14 mouse cellular contexts compared by ENCODE assay signal in genomic region chr4:133626621-133627020, GRCm38 (mm10). TPM values are rescaled to one million over a fixed set of nuclear protein-coding genes. Genes with fewer than 3 reads are reported as not detected.
DNase-seq lines count a peak whose midpoint lies in the region; ATAC-seq and TF ChIP-seq lines count a peak whose summit lies in the region.
"Had no signal": no experiment of that assay in that cellular context is flagged by ENCODE, and none has a peak within 500 bp of the region (broad histone marks: within the 10 kb centered on the region; RNA-seq: fewer than 3 reads in every experiment).

No protein-coding gene starts in this region.

- H3K9ac ChIP-seq in embryonic facial prominence, embryonic 13.5 days, result no peak overlapping the region
- no peak overlapping the region for H3K9ac ChIP-seq in hindbrain, embryonic 13.5 days
- H3K9ac ChIP-seq in lung, embryonic 15.5 days, result no peak overlapping the region
- H3K9ac ChIP-seq: midbrain, embryonic 15.5 days; neural tube, embryonic 13.5 days had no signal

- WGBS in embryonic facial prominence, embryonic 13.5 days, result 85% methylated on average over 9 of the region's 9 CpGs
- 88% methylated on average over 9 of the region's 9 CpGs for WGBS in embryonic facial prominence, embryonic 10.5 days
- 87% methylated on average over 9 of the region's 9 CpGs for WGBS in hindbrain, embryonic 10.5 days
- 86% methylated on average over 9 of the region's 9 CpGs for WGBS in hindbrain, embryonic 13.5 days
- 86% methylated on average over 9 of the region's 9 CpGs for WGBS in lung, embryonic 15.5 days
- WGBS in bone marrow, adult 2 months, result 89% methylated on average over 9 of the region's 9 CpGs

- peaks cover 39% of the 10 kb centered on the region for H3K36me3 ChIP-seq in embryonic facial prominence, embryonic 13.5 days
- H3K36me3 ChIP-seq in embryonic facial prominence, embryonic 10.5 days (replicated peaks), result peaks cover 56% of the 10 kb centered on the region
- peaks cover 36% of the 10 kb centered on the region for H3K36me3 ChIP-seq in hindbrain, embryonic 10.5 days
- peaks cover 44% of the 10 kb centered on the region for H3K36me3 ChIP-seq in hindbrain, embryonic 13.5 days
- H3K36me3 ChIP-seq in lung, embryonic 15.5 days, result peaks cover 12% of the 10 kb centered on the region; the same call in 1 of the 2 replicates

- TF ChIP-seq CTCF in bone marrow, adult 2 months (IDR thresholded peaks at IDR 0.05; ENCODE audit: control insufficient read depth, insufficient read depth, low read length), result no peak

- peaks cover 15% of the 10 kb centered on the region for H3K4me1 ChIP-seq in embryonic facial prominence, embryonic 13.5 days
- peaks cover 34% of the 10 kb centered on the region for H3K4me1 ChIP-seq in embryonic facial prominence, embryonic 10.5 days
- H3K4me1 ChIP-seq in hindbrain, embryonic 10.5 days (replicated peaks), result peaks cover 34% of the 10 kb centered on the region
- H3K4me1 ChIP-seq in hindbrain, embryonic 13.5 days (replicated peaks), result peaks cover 24% of the 10 kb centered on the region
- peaks cover 25% of the 10 kb centered on the region for H3K4me1 ChIP-seq in lung, embryonic 15.5 days
- peaks cover 17% of the 10 kb centered on the region for H3K4me1 ChIP-seq in bone marrow, adult 2 months (ENCODE audit: control insufficient read depth, insufficient read depth, low read length)

- no peak overlapping the region for H3K4me2 ChIP-seq in embryonic facial prominence, embryonic 13.5 days
- no peak overlapping the region for H3K4me2 ChIP-seq in hindbrain, embryonic 13.5 days
- no peak overlapping the region for H3K4me2 ChIP-seq in lung, embryonic 15.5 days
- H3K4me2 ChIP-seq: midbrain, embryonic 15.5 days; neural tube, embryonic 13.5 days had no signal

- no peak overlapping the region for H3K4me3 ChIP-seq in embryonic facial prominence, embryonic 13.5 days
- no peak overlapping the region for H3K4me3 ChIP-seq in embryonic facial prominence, embryonic 10.5 days
- H3K4me3 ChIP-seq in hindbrain, embryonic 10.5 days, result no peak overlapping the region
- H3K4me3 ChIP-seq in hindbrain, embryonic 13.5 days, result no peak overlapping the region
- H3K4me3 ChIP-seq in lung, embryonic 15.5 days, result no peak overlapping the region
- no peak overlapping the region for H3K4me3 ChIP-seq in bone marrow, adult 2 months (replicated peaks; ENCODE audit: control insufficient read depth, low read depth, low read length)
- H3K4me3 ChIP-seq: erythroblast, embryonic 14.5 days; layer of hippocampus, adult 2 months; midbrain, embryonic 15.5 days; neural tube, embryonic 13.5 days had no signal

- H3K27ac ChIP-seq in embryonic facial prominence, embryonic 13.5 days, result peak overlapping the region; percentile 11; the same call in 1 of the 2 replicates
- no peak overlapping the region for H3K27ac ChIP-seq in embryonic facial prominence, embryonic 10.5 days (replicated peaks)
- H3K27ac ChIP-seq in hindbrain, embryonic 10.5 days, result 0 out of 2 replicates have a peak overlapping the region, but pooled peaks have one; percentile 25
- no peak overlapping the region for H3K27ac ChIP-seq in hindbrain, embryonic 13.5 days
- H3K27ac ChIP-seq in lung, embryonic 15.5 days, result peak overlapping the region; percentile 79
- peak overlapping the region; percentile 90 for H3K27ac ChIP-seq in bone marrow, adult 2 months (ENCODE audit: control insufficient read depth, insufficient read depth, low read depth, low read length, poor library complexity)
- H3K27ac ChIP-seq: midbrain, embryonic 15.5 days had no signal

- no peaks in the 10 kb centered on the region for H3K9me3 ChIP-seq in embryonic facial prominence, embryonic 13.5 days
- no peaks in the 10 kb centered on the region for H3K9me3 ChIP-seq in embryonic facial prominence, embryonic 10.5 days
- no peaks in the 10 kb centered on the region for H3K9me3 ChIP-seq in hindbrain, embryonic 10.5 days
- H3K9me3 ChIP-seq in hindbrain, embryonic 13.5 days, result no peaks in the 10 kb centered on the region
- H3K9me3 ChIP-seq in lung, embryonic 15.5 days, result no peaks in the 10 kb centered on the region
- H3K9me3 ChIP-seq: G1E; midbrain, embryonic 15.5 days; neural tube, embryonic 13.5 days had no signal

- H3K27me3 ChIP-seq in embryonic facial prominence, embryonic 13.5 days, result no peaks in the 10 kb centered on the region
- H3K27me3 ChIP-seq in embryonic facial prominence, embryonic 10.5 days (replicated peaks; ENCODE audit: low read depth, poor library complexity, severe bottlenecking), result no peaks in the 10 kb centered on the region
- no peaks in the 10 kb centered on the region for H3K27me3 ChIP-seq in hindbrain, embryonic 10.5 days (ENCODE audit: insufficient read depth, poor library complexity, severe bottlenecking)
- H3K27me3 ChIP-seq in hindbrain, embryonic 13.5 days, result no peaks in the 10 kb centered on the region
- no peaks in the 10 kb centered on the region for H3K27me3 ChIP-seq in lung, embryonic 15.5 days
- H3K27me3 ChIP-seq: midbrain, embryonic 15.5 days; neural tube, embryonic 13.5 days had no signal

- no peak for ATAC-seq in embryonic facial prominence, embryonic 13.5 days (ENCODE audit: insufficient number of reproducible peaks, insufficient read depth, low FRiP score, low TSS enrichment, low read depth)
- ATAC-seq in hindbrain, embryonic 13.5 days (ENCODE audit: low FRiP score), result no peak
- no peak for ATAC-seq in lung, embryonic 15.5 days (ENCODE audit: borderline replicate concordance, extremely low read depth, low FRiP score, low TSS enrichment)
- ATAC-seq: midbrain, embryonic 15.5 days had no signal

- no peak for DNase-seq in embryonic facial prominence, embryonic 10.5 days (ENCODE audit: low spot score)
- DNase-seq in hindbrain, embryonic 10.5 days (ENCODE audit: low spot score), result no peak
- DNase-seq in lung, postnatal 14 days, result no peak
- DNase-seq in cerebellum, postnatal 36 days, result no peak
- DNase-seq: adrenal gland, postnatal 25 days had no signal

- TF ChIP-seq POLR2A in bone marrow, adult 2 months (IDR thresholded peaks at IDR 0.05; ENCODE audit: borderline replicate concordance, control insufficient read depth, low read depth, low read length), result no peak

RNA-seq across cellular contexts. Expression of gene Zdhhc18, which starts 23.3 kb away (rescaled TPM):
- polyA plus RNA-seq in embryonic facial prominence, embryonic 13.5 days (2015; fragmentation: Nextera tagmentation; extraction: Ambion mirVana), result 3.9 and 4.2 TPM in 2 replicates
- 2.3 and 3.0 TPM in 2 replicates for polyA plus RNA-seq in embryonic facial prominence, embryonic 10.5 days (2016; fragmentation: Nextera tagmentation; extraction: Ambion mirVana)
- 1.9 and 3.1 TPM in 2 replicates for polyA plus RNA-seq in hindbrain, embryonic 10.5 days (2016; fragmentation: Nextera tagmentation; extraction: Ambion mirVana)
- polyA plus RNA-seq in hindbrain, embryonic 13.5 days (2015; fragmentation: Nextera tagmentation; extraction: Ambion mirVana), result 3.4 and 4.4 TPM in 2 replicates
- 6.2 and 7.7 TPM in 2 replicates for polyA plus RNA-seq in lung, embryonic 15.5 days (2015; fragmentation: Nextera tagmentation; extraction: Ambion mirVana)
- 23.6 and 39.6 TPM in 2 replicates for polyA plus RNA-seq in bone marrow, adult 2 months (2011; ENCODE audit: insufficient read depth, insufficient read length, low replicate concordance, missing spikeins)

RNA-seq across cellular contexts. Expression of gene Sfn, which starts 24.7 kb away (rescaled TPM):
- 130 and 142 TPM in 2 replicates for polyA plus RNA-seq in embryonic facial prominence, embryonic 13.5 days (2015; fragmentation: Nextera tagmentation; extraction: Ambion mirVana)
- polyA plus RNA-seq in embryonic facial prominence, embryonic 10.5 days (2016; fragmentation: Nextera tagmentation; extraction: Ambion mirVana), result 27.6 and 35.7 TPM in 2 replicates
- 16.5 and 33.5 TPM in 2 replicates for polyA plus RNA-seq in hindbrain, embryonic 10.5 days (2016; fragmentation: Nextera tagmentation; extraction: Ambion mirVana)
- 2.8 and 4.1 TPM in 2 replicates for polyA plus RNA-seq in hindbrain, embryonic 13.5 days (2015; fragmentation: Nextera tagmentation; extraction: Ambion mirVana)
- 17.7 and 20.9 TPM in 2 replicates for polyA plus RNA-seq in lung, embryonic 15.5 days (2015; fragmentation: Nextera tagmentation; extraction: Ambion mirVana)
- polyA plus RNA-seq in bone marrow, adult 2 months (2011; ENCODE audit: insufficient read depth, insufficient read length, low replicate concordance, missing spikeins), result 10.3 and 19.0 TPM in 2 replicates

RNA-seq across cellular contexts. Expression of gene Gpn2, which starts 42.5 kb away (rescaled TPM):
- polyA plus RNA-seq in embryonic facial prominence, embryonic 13.5 days (2015; fragmentation: Nextera tagmentation; extraction: Ambion mirVana), result 16.4 and 21.2 TPM in 2 replicates
- polyA plus RNA-seq in embryonic facial prominence, embryonic 10.5 days (2016; fragmentation: Nextera tagmentation; extraction: Ambion mirVana), result 29.4 and 30.9 TPM in 2 replicates
- polyA plus RNA-seq in hindbrain, embryonic 10.5 days (2016; fragmentation: Nextera tagmentation; extraction: Ambion mirVana), result 28.5 and 29.1 TPM in 2 replicates
- 17.7 and 22.2 TPM in 2 replicates for polyA plus RNA-seq in hindbrain, embryonic 13.5 days (2015; fragmentation: Nextera tagmentation; extraction: Ambion mirVana)
- 20.7 and 20.8 TPM in 2 replicates for polyA plus RNA-seq in lung, embryonic 15.5 days (2015; fragmentation: Nextera tagmentation; extraction: Ambion mirVana)
- 10.5 and 15.9 TPM in 2 replicates for polyA plus RNA-seq in bone marrow, adult 2 months (2011; ENCODE audit: insufficient read depth, insufficient read length, low replicate concordance, missing spikeins)

RNA-seq across cellular contexts. Expression of gene Pigv, which starts 45.8 kb away (rescaled TPM):
- polyA plus RNA-seq in embryonic facial prominence, embryonic 13.5 days (2015; fragmentation: Nextera tagmentation; extraction: Ambion mirVana), result 17.1 and 17.4 TPM in 2 replicates
- polyA plus RNA-seq in embryonic facial prominence, embryonic 10.5 days (2016; fragmentation: Nextera tagmentation; extraction: Ambion mirVana), result 14.8 TPM in 2 replicates
- polyA plus RNA-seq in hindbrain, embryonic 10.5 days (2016; fragmentation: Nextera tagmentation; extraction: Ambion mirVana), result 14.5 and 16.8 TPM in 2 replicates
- 13.4 and 14.1 TPM in 2 replicates for polyA plus RNA-seq in hindbrain, embryonic 13.5 days (2015; fragmentation: Nextera tagmentation; extraction: Ambion mirVana)
- polyA plus RNA-seq in lung, embryonic 15.5 days (2015; fragmentation: Nextera tagmentation; extraction: Ambion mirVana), result 18.4 and 20.2 TPM in 2 replicates
- polyA plus RNA-seq in bone marrow, adult 2 months (2011; ENCODE audit: insufficient read depth, insufficient read length, low replicate concordance, missing spikeins), result 2.8 and 10.4 TPM in 2 replicates

RNA-seq across cellular contexts. Expression of gene Gpatch3, which starts 52.1 kb away (rescaled TPM):
- polyA plus RNA-seq in embryonic facial prominence, embryonic 13.5 days (2015; fragmentation: Nextera tagmentation; extraction: Ambion mirVana), result 9.5 and 9.9 TPM in 2 replicates
- polyA plus RNA-seq in embryonic facial prominence, embryonic 10.5 days (2016; fragmentation: Nextera tagmentation; extraction: Ambion mirVana), result 10.7 and 12.2 TPM in 2 replicates
- 10.0 and 10.8 TPM in 2 replicates for polyA plus RNA-seq in hindbrain, embryonic 10.5 days (2016; fragmentation: Nextera tagmentation; extraction: Ambion mirVana)
- 6.7 and 8.3 TPM in 2 replicates for polyA plus RNA-seq in hindbrain, embryonic 13.5 days (2015; fragmentation: Nextera tagmentation; extraction: Ambion mirVana)
- 6.3 and 9.9 TPM in 2 replicates for polyA plus RNA-seq in lung, embryonic 15.5 days (2015; fragmentation: Nextera tagmentation; extraction: Ambion mirVana)
- polyA plus RNA-seq in bone marrow, adult 2 months (2011; ENCODE audit: insufficient read depth, insufficient read length, low replicate concordance, missing spikeins), result 3.8 and 12.2 TPM in 2 replicates

Comparison
In these comparisons a context has a peak if more than half of its experiments do, and no peak if none do; other contexts are left out.
1. H3K27ac ChIP-seq: peak in embryonic facial prominence, embryonic 13.5 days (single experiment), hindbrain, embryonic 10.5 days (single experiment), lung, embryonic 15.5 days (single experiment) and bone marrow, adult 2 months (single experiment); none in embryonic facial prominence, embryonic 10.5 days (single experiment) and hindbrain, embryonic 13.5 days (single experiment).